Mouse (Mus musculus) kidney, embryonic 14.5 days (tissue): ENCODE measurements around the gene Peli2. TPM values are rescaled to one million over a fixed set of nuclear protein-coding genes. Genes with fewer than 3 reads are reported as not detected.
A peak's percentile ranks its signal among the peaks of the same experiment; 100 is the strongest.

Source experiments
- ATAC-seq: fragments of 200-750 bp; cut with Nextera tagmentation; 2 replicates; pipeline ENCODE4 v1.8.0; 2017; ENCODE audit warnings: moderate number of reproducible peaks, mild to moderate bottlenecking, moderate TSS enrichment, moderate library complexity; ENCODE audit not compliant: low FRiP score, low TSS enrichment
- H3K27ac ChIP-seq: fragments of 300-500 bp; sonication (generic); 2 replicates; pipeline ENCODE4 v1.5.1; 2014; ENCODE audit warnings: low read depth, mild to moderate bottlenecking, low read length, moderate library complexity, mixed read lengths
- H3K27me3 ChIP-seq: fragments of 300-500 bp; sonication (generic); 2 replicates; pipeline ENCODE4 v1.6.1; 2014; ENCODE audit warnings: mild to moderate bottlenecking, low read length; ENCODE audit not compliant: control insufficient read depth, insufficient read depth
- H3K36me3 ChIP-seq: fragments of 300-500 bp; sonication (generic); 2 replicates; pipeline ENCODE4 v1.6.1; 2014; ENCODE audit warnings: low read length, mixed read lengths; ENCODE audit not compliant: control insufficient read depth, insufficient read depth
- H3K4me1 ChIP-seq: fragments of 300-500 bp; sonication (generic); 2 replicates; pipeline ENCODE4 v1.6.1; 2014; ENCODE audit warnings: low read length, mixed read lengths; ENCODE audit not compliant: control insufficient read depth, insufficient read depth
- H3K4me2 ChIP-seq: fragments of 300-500 bp; sonication (generic); replicated peaks from 2 replicates; pipeline ENCODE4 v1.6.1; 2014; ENCODE audit warnings: low read depth, mild to moderate bottlenecking, low read length
- H3K4me3 ChIP-seq: fragments of 300-500 bp; sonication (generic); 2 replicates; pipeline ENCODE4 v1.5.1; 2014; ENCODE audit warnings: mild to moderate bottlenecking, low read length
- H3K9ac ChIP-seq: fragments of 300-500 bp; sonication (generic); 2 replicates; pipeline ENCODE4 v1.6.1; 2014; ENCODE audit warnings: low read depth, mild to moderate bottlenecking, low read length, moderate library complexity
- H3K9me3 ChIP-seq: fragments of 300-500 bp; sonication (generic); 2 replicates; pipeline ENCODE4 v1.6.1; 2016; ENCODE audit warnings: low read length; ENCODE audit not compliant: control insufficient read depth
- WGBS: fragments of 180-500 bp; shearing (Covaris S2); extraction: QIAGEN DNeasy Blood & Tissue Kit; methylation state at CpG from one replicate; pipeline ENCODE4 v1.1.7; 2014; 5-methylcytosine and 5-hydroxymethylcytosine counted together
- polyA plus RNA-seq: library from polyadenylated mRNA; unstranded; fragments of >200 nt; fragmentation: Nextera tagmentation; extraction: Ambion mirVana; gene quantifications from 2 replicates; pipeline ENCODE4 v1.2.1, GENCODE M21; 2014

The Peli2 gene
- polyA plus RNA-seq, 1 experiment from 2014 or later, result 10.8 TPM

DNA sequence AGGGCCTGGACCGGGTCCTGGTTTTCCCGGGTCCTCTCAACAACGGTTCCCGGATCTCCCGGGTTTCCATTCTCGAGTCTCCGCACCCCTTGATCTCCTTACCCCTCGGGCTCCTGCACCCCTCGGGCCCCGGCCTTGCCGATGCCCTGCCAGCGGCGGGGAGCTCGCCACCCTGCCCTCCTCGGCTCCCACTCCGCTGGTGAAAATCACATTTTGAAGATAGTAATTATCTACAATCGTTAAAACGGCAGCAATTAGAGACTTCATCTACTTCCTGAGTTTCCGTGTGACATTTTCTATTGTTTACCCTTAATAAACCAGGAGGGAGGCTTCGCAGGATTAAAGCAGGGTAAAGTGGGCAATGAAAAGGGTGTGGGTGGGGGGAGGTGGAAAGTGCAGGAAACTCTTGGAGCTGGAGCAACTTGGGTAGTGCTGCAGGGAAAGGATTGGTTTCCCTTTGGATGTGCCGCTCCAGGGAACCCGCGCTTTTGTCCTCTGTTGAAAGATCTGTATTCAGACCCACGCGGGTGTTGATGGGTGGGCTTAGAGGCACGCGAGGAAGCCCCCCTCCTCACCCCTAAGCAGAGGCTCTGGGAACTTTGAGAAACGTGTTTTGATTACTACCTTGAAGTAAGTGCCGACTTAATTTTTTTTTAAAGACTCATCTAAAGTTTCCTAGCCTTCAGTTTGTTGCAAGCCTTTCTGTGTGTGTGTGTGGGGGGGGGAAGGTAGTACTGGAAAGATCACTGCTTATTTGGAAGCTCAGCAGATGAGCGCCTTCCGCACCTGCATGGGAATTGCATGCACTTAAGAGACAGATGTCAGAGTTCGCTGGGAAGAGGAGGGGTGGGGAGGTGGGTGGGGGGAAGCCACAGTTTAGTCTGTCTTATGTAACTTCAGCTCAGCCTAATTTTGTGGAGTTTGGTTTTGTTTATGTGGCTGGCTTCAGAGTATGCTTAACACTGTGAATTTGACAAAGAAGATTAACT, 1.2 kb downstream of the Peli2 start:
- peak overlapping the region; percentile 67 for H3K9ac ChIP-seq
- no peaks in the 10 kb centered on the region for H3K9me3 ChIP-seq
- H3K4me2 ChIP-seq, result peak overlapping the region; percentile 63
- no peaks in the 10 kb centered on the region for H3K36me3 ChIP-seq
- peak overlapping the region; percentile 63; the same call in 1 of the 2 replicates for H3K27ac ChIP-seq
- H3K4me3 ChIP-seq, result peak overlapping the region; percentile 73
- 1% methylated on average over 32 of the region's 32 CpGs for WGBS
- ATAC-seq, result peak; percentile 26
- H3K4me1 ChIP-seq, result peaks cover 16% of the 10 kb centered on the region; the same call in 1 of the 2 replicates
- H3K27me3 ChIP-seq, result no peaks in the 10 kb centered on the region

DNA sequence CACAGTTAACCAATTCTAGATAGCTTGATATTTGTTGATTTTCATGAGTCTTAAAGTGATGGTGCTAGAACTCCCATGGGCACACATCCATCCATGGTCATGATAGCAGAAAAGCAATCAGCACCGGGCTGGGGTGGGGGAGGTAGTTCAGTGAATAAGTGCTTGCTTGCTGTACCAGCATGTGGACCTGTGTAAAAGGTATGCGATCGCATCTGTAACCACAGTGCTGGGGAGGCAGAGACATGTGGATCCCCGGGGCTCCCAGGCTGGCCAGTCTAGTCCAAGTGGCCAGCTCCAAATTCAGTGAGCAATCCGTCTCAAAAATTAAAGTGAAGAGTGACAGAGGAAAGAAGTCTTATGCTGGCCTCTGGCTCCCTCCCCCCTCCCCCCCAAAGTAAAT, 3.4 kb downstream of the Peli2 start:
- Histone ChIP-seq H3K27me3 (no peaks in the 10 kb centered on the region), H3K27ac (no peak overlapping the region), H3K9ac (no peak overlapping the region), H3K9me3 (no peaks in the 10 kb centered on the region), H3K4me1 (peaks cover 28% of the 10 kb centered on the region), H3K4me3 (no peak overlapping the region), H3K36me3 (no peaks in the 10 kb centered on the region), H3K4me2 (no peak overlapping the region)
- 63% methylated on average over 5 of the region's 5 CpGs for WGBS
- no peak for ATAC-seq

DNA sequence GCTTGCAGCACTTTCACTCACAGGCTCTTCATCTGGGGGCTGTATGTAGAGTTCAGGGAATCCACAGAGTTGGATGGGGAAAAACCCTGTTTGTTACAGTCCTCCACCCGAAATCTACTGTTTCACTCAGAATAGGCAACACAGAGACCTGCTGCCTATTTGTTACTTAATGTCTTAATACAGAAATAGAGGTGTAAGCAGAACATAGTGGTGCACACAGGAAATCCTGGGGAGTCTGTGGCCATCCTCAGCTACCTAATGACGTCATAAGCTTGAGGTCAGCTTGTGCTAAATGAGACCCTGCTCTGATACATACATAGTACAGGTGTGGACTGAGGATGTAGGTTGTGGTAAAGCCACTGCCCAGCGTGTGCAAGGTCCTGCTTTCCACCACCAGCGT, 4.2 kb downstream of the Peli2 start:
- Histone ChIP-seq H3K27ac (no peak overlapping the region), H3K36me3 (no peaks in the 10 kb centered on the region), H3K4me2 (no peak overlapping the region), H3K9ac (no peak overlapping the region), H3K4me1 (peaks cover 28% of the 10 kb centered on the region), H3K27me3 (no peaks in the 10 kb centered on the region), H3K4me3 (no peak overlapping the region), H3K9me3 (no peaks in the 10 kb centered on the region)
- ATAC-seq, result no peak
- WGBS, result 48% methylated on average over 4 of the region's 4 CpGs

- peaks cover 33% of the 10 kb centered on the region for H3K4me1 ChIP-seq
- 77% methylated on average over 6 of the region's 6 CpGs for WGBS
- ATAC-seq, result no peak
These were observed 5.3 kb downstream of the Peli2 start for GRCm38 (mm10) chr14:48125971-48126370.

DNA sequence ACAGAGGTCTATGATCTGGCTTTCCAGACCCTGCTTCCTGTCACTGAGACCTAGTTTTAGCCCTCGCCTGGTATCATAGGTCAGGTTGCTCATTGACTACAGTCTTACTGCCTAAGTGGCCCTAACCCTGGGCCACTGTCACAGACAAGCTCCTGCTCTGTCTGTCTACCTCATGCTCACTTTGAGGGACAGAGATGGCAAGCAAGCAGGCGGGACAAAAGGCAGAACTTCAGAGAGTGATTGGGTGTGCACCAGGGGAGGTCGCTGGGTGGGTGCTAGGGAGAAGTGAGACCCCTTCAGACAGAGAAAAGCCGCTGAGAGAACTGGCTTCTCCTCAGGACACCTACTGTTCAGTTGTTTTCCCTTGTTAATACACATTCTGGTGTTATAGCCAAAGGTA, 6.3 kb downstream of the Peli2 start:
- Histone ChIP-seq H3K27me3 (no peaks in the 10 kb centered on the region), H3K4me3 (no peak overlapping the region), H3K4me2 (no peak overlapping the region), H3K27ac (no peak overlapping the region), H3K36me3 (no peaks in the 10 kb centered on the region), H3K9me3 (no peaks in the 10 kb centered on the region), H3K9ac (no peak overlapping the region), H3K4me1 (peaks cover 43% of the 10 kb centered on the region)
- no peak for ATAC-seq
- WGBS, result 86% methylated on average over 4 of the region's 4 CpGs

More at GRCm38 (mm10) chr14:48125971-48126370, 5.3 kb downstream of the Peli2 start:
- Histone ChIP-seq H3K4me2 (no peak overlapping the region), H3K36me3 (no peaks in the 10 kb centered on the region), H3K27ac (no peak overlapping the region), H3K27me3 (no peaks in the 10 kb centered on the region), H3K4me3 (no peak overlapping the region), H3K9me3 (no peaks in the 10 kb centered on the region), H3K9ac (no peak overlapping the region)

DNA sequence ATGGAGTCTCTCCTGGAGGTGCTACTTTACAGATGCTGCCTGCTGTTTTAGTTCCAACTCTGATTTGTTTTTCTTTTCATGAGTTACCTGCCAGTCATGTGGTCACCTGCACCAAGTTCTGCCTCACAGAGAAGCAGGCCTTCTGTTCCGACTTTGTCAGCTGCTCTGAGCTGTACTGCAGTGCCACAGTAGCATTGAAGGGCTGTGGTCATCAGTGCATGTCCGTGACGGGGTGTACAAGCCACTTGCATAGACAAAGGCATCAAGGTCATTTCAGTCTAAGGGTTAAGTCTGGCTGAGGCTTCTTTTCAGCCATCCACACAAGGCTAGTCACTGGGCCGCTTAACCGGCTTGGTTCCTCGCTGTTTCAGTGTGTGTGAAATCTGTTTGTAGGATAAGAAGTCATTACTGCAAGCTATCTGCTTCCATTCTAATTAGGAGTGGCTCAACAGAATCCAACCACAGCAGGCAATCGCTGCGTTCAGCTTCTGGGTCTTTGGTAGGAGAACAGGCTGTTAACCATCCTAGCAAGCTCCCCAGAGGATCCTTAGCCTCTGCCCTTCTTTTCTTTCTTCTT, 7.1 kb downstream of the Peli2 start:
- 49% methylated on average over 8 of the region's 8 CpGs for WGBS
- H3K36me3 ChIP-seq, result no peaks in the 10 kb centered on the region
- no peak overlapping the region for H3K27ac ChIP-seq

DNA sequence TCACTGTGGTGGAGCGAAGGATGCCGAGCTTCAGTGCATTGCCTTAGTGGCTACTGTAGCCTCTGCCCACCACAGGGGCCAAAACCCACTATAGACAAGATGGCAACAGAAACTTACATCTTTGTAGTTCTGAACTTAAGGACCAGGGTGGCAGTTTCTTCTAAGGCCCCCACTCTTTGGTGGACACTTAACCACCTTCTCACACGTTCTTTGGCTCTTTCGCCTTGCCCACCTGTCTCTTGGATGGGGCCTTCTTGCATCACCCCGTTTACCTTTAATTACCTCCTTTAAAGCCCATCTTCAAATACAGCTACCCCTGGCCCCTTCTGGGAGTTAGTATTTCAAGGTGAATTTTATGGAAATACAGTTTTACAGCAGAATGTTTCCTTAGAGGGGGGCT, 8.1 kb downstream of the Peli2 start:
- H3K4me3 ChIP-seq, result no peak overlapping the region
- no peak overlapping the region for H3K9ac ChIP-seq
- H3K4me1 ChIP-seq, result peaks cover 56% of the 10 kb centered on the region
- WGBS, result 91% methylated on average over 5 of the region's 5 CpGs
- no peaks in the 10 kb centered on the region for H3K9me3 ChIP-seq
- no peak for ATAC-seq
- no peaks in the 10 kb centered on the region for H3K27me3 ChIP-seq
- H3K4me2 ChIP-seq, result no peak overlapping the region
- H3K27ac ChIP-seq, result no peak overlapping the region
- H3K36me3 ChIP-seq, result no peaks in the 10 kb centered on the region

More for the DNA sequence above, 7.1 kb downstream of the Peli2 start:
- no peaks in the 10 kb centered on the region for H3K27me3 ChIP-seq
- H3K4me3 ChIP-seq, result no peak overlapping the region
- no peaks in the 10 kb centered on the region for H3K9me3 ChIP-seq
- H3K9ac ChIP-seq, result no peak overlapping the region
- ATAC-seq, result 0 out of 2 replicates have a peak, but pooled peaks have one; percentile 33
- H3K4me1 ChIP-seq, result peaks cover 48% of the 10 kb centered on the region
- no peak overlapping the region for H3K4me2 ChIP-seq

- no peaks in the 10 kb centered on the region for H3K36me3 ChIP-seq
- no peak overlapping the region for H3K27ac ChIP-seq
- peaks cover 55% of the 10 kb centered on the region for H3K4me1 ChIP-seq
- H3K9ac ChIP-seq, result no peak overlapping the region
- no peak overlapping the region for H3K4me3 ChIP-seq
- no peak for ATAC-seq
- no peaks in the 10 kb centered on the region for H3K27me3 ChIP-seq
- no peak overlapping the region for H3K4me2 ChIP-seq
- 81% methylated on average over 6 of the region's 6 CpGs for WGBS
- H3K9me3 ChIP-seq, result no peaks in the 10 kb centered on the region
These were observed 9.4 kb downstream of the Peli2 start for GRCm38 (mm10) chr14:48130021-48130420.
